Comparison of ENCODE assay signal across 14 mouse cellular contexts in genomic region chr5:141836892-141837455, GRCm38 (mm10).
A peak's percentile ranks its signal among the peaks of the same experiment; 100 is the strongest.
DNase-seq lines count a peak whose midpoint lies in the region; ATAC-seq lines count a peak whose summit lies in the region.
"Had no signal": no experiment of that assay in that cellular context is flagged by ENCODE, and none has a peak within 500 bp of the region (broad histone marks: within the 10 kb centered on the region; RNA-seq: fewer than 3 reads in every experiment).

No protein-coding gene starts in this region.

- ATAC-seq in CD4-positive, CD25-positive, alpha-beta regulatory T cell, adult 4 months: no peak
- ATAC-seq: intestine, embryonic 16.5 days; lung, postnatal 0 days had no signal

- DNase-seq in kidney, postnatal 14 days: peak; percentile 12
- DNase-seq in kidney, adult 18-20 months: no peak
- peak; percentile 34 for DNase-seq in right cerebral cortex, postnatal 4 days
- no peak for DNase-seq in right cerebral cortex, adult 2 months (ENCODE audit: low spot score in 2 of 2)
- peak; percentile 81 for DNase-seq in cerebellum, adult 9-10 months
- no peak for DNase-seq in adrenal gland, postnatal 36 days
- DNase-seq: adrenal gland, adult 8-10 months; heart, adult 2 months; kidney, postnatal 36 days; liver, embryonic 13.5 days; right cerebral cortex, postnatal 25 days had no signal

Comparison
In these comparisons a context has a peak if more than half of its experiments do, and no peak if none do; other contexts are left out.
1. DNase-seq: peak in kidney, postnatal 14 days (single experiment), right cerebral cortex, postnatal 4 days (single experiment) and cerebellum, adult 9-10 months (single experiment); none in kidney, adult 18-20 months (single experiment), right cerebral cortex, adult 2 months (0 of 2) and adrenal gland, postnatal 36 days (0 of 2).